Mouse (Mus musculus): Measurements from ENCODE around the gene Nlrc5. TPM values are rescaled to one million over a fixed set of nuclear protein-coding genes. Genes with fewer than 3 reads are reported as not detected.

Gene Nlrc5
- total RNA-seq, 2 experiments from 2014 or later: 0.84 to 1.0 TPM

- no peak for DNase-seq
- intact Hi-C loops (cut with DNase I): no loop called here
Observed at GRCm38 (mm10) chr8:94551471-94552422, 117.6 kb downstream of the Nlrc5 start.

GRCm38 (mm10) chr8:94552696-94553095 is 118.5 kb downstream of the Nlrc5 start:
- DNase-seq: no peak
- intact Hi-C loops (cut with DNase I): no loop called here

DNA sequence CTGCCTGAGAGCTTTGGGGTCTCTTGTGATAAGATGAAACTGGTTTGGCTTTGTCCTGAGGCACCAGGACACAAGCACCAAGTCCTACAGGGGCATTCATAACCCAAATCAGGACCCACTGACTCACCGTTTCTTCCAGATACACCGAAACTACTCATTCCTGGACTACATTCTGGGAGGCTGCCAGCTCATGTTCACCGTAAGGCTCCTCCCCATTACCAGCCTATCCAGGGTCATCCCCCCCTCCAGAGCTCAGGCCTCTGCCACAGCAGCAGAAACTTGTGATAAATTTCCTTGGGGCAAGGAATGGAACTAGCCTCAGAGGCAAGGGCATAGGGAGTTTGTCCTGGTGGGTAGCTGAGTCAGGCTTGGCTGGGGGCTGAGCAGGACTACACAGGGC is 123.1 kb downstream of the Nlrc5 start:
- DNase-seq: no peak
- intact Hi-C loops (cut with DNase I): no loop called here

GRCm38 (mm10) chr8:94561256-94561655 is 127.1 kb downstream of the Nlrc5 start:
- intact Hi-C loops (cut with DNase I): no loop called here
- DNase-seq: no peak

- intact Hi-C loops (cut with DNase I): no loop called here
- DNase-seq: no peak
Observed at GRCm38 (mm10) chr8:94564421-94564820, 130.3 kb downstream of the Nlrc5 start.

- DNase-seq: no peak
- intact Hi-C loops (cut with DNase I): no loop called here
Observed at GRCm38 (mm10) chr8:94566033-94566432, 131.9 kb downstream of the Nlrc5 start.

DNA sequence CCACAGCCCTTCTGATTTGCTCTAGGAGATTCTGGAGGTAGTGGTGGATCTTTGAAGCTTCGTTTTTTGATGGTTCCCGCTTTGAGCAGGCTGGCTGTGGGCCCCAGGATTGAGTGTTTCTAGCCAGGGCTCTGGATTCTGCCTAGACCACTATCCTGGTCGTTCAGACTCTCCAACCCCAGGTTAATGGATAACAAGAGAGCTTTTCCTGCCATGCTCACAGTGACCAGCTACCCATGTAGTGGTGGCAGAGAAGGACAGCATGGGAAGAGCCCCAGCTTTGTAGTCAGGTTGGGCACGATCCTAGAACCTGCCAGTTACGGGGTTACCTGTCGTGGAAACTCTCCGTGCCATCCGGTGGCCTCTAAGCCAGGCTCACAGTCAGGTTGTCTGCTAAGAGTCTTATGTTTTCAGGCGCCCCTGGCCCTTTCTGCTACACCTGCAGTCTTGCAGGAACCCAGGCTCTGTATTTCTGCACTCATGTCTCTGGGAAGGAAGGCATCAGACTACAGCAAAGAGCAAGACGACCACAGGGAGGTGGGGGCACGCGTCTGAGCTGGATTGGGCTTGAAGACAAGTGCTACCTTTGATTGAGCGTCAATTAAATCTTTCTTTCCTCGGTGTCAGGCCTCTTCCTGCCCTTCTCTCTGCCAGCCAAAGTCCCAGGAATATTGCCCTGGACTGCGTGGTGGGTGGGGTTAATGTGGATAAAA is 132.4 kb downstream of the Nlrc5 start:
- intact Hi-C loops (cut with DNase I): no loop called here
- no peak for DNase-seq

DNA sequence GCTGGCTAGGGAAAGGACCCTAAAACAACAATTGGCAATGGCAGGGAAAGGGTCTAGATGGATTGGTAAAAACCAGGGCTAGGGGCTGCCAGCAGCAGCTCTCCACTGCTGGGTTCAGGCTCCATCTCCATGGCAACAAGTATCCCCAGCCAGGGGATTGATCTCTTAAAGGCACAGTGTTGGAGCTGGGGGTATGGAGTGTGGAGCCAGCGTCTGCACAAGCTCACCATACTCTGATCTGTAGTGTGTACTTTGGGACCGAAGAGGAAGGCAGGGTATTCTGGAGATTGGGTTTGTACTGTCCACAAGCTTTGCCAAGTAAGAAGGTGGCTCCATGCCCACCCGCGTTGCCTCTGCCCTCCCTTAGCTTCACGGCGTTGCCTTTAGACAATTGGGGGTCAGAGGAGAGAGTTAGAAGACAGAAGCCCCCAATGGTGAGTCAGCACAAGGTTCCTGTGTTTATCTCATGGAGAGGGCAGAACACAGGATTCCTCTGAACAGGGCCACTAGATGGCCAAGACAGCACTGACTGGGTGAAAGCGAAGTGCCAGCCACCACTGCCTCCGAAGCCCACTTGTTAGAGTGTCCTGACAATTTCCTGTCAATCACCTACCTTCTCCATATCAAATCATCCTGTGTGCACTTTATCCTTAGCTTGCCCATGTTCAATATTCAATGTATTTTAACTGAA is 133.1 kb downstream of the Nlrc5 start:
- intact Hi-C loops (cut with DNase I): no loop called here
- DNase-seq: no peak

DNA sequence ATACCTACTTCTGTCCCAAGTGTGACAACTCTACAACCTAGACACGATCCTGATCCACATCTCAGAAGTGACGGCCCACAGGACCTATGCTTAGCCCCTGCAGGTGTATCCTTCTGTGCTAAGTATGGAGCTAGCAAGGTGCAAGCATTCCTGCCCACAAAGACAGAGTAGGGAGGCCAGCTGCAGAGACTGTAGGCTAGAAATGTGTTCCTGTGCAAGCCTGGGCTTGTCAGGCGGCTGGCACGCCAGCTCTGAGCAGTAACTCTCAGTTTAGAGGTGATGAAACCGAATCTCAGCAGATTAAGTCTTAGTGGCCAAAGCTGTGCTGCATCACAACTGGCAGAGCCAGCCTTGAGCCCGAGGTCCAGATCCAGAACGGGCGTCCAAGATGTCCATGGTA is 133.9 kb downstream of the Nlrc5 start:
- intact Hi-C loops (cut with DNase I): no loop called here
- no peak for DNase-seq

GRCm38 (mm10) chr8:94569419-94569818 is 135.3 kb downstream of the Nlrc5 start:
- intact Hi-C loops (cut with DNase I): no loop called here
- no peak for DNase-seq

- intact Hi-C loops (cut with DNase I): no loop called here
Observed at GRCm38 (mm10) chr8:94571896-94572295, 137.7 kb downstream of the Nlrc5 start.

DNA sequence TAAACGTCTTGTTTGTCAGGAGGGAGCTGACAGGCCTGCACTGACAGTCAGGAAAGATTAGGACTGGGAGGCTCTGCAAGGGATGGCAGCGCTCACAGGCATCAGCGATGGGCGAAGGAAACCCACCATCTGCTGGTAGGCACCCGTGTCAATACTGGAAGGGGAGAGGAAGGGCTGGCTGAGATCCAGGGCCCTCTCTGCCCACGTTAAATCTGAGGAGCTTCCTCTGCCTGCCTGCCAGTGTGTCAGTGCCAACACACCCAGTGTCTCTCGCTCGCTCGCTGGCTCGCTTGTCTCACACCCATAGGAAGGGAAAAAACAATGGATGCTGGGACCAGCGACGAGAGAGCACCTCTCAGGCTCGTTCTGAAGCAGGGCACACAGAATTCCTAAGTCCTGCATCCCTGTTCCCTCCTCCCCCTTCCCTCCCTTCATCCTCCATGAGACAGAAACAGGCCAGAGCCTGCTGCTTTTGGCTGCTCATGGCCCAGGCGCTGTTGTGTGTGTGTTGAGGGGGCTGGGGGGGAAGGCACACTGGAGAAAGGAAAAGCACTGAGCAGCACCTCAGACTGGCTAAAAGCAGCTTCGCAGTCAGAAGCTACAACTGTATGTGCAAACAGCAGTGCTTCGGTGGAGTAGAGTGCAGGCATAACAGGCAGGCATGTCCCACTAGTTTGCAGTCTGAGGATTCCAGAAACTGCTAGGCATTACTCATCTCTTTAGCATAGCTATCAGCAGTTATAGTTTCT is 140.2 kb downstream of the Nlrc5 start:
- intact Hi-C loops (cut with DNase I): no loop called here
- no peak for DNase-seq

More at GRCm38 (mm10) chr8:94571896-94572295, 137.7 kb downstream of the Nlrc5 start:
- no peak for DNase-seq

GRCm38 (mm10) chr8:94575148-94575547 is 141.0 kb downstream of the Nlrc5 start:
- intact Hi-C loops (cut with DNase I): no loop called here
- no peak for DNase-seq

Small RNA genes lying within 50 kb of the gene (microRNA-seq; reads per million reads assigned to microRNA genes)
- gene Mir7072: 0 reads per million in 2 experiments

Other genes starting within 250 kb of the Nlrc5 start
- 10 to 100 TPM; 27.6 to 28.3 TPM for gene Nup93, start 219.8 kb upstream of the Nlrc5 start, total RNA-seq (2021)
- gene Slc12a3, start 105.2 kb upstream of the Nlrc5 start, total RNA-seq (2021): under 1 TPM in 1 of 2 experiments, not detected in 1; 0.38 TPM
- 100 to 1,000 TPM in 1 of 2 experiments, 10 to 100 TPM in 1; 80.4 to 138 TPM for gene Herpud1, start 47.9 kb upstream of the Nlrc5 start, total RNA-seq (2021)
- gene Cpne2, start 98.6 kb downstream of the Nlrc5 start, total RNA-seq (2021): 1 to 10 TPM; 6.3 to 7.0 TPM
- 10 to 100 TPM; 14.5 to 16.1 TPM for gene Rspry1, start 167.6 kb downstream of the Nlrc5 start, total RNA-seq (2021)
- 10 to 100 TPM; 20.9 to 27.0 TPM for gene Fam192a, start 167.6 kb downstream of the Nlrc5 start, total RNA-seq (2021)
- 100 to 1,000 TPM; 107 to 110 TPM for gene Arl2bp, start 232.2 kb downstream of the Nlrc5 start, total RNA-seq (2021)